ENCODE assay signal across 8 mouse cellular contexts in genomic region chr4:147959881-147960831, GRCm38 (mm10). TPM values are rescaled to one million over a fixed set of nuclear protein-coding genes. Genes with fewer than 3 reads are reported as not detected.
DNase-seq lines count a peak whose midpoint lies in the region; ATAC-seq and TF ChIP-seq lines count a peak whose summit lies in the region.

No protein-coding gene starts in this region.

- H3K27me3 ChIP-seq in C2C12 (ENCODE audit: control insufficient read depth, insufficient read depth, insufficient read length), result no peaks in the 10 kb centered on the region
- H3K27me3 ChIP-seq in heart, adult 2 months (ENCODE audit: control insufficient read depth, insufficient read depth, low read length), result no peaks in the 10 kb centered on the region

- H3K4me3 ChIP-seq in C2C12 (ENCODE audit: insufficient read depth, poor library complexity, severe bottlenecking), result no peak overlapping the region
- H3K4me3 ChIP-seq in heart, adult 2 months, result no peak overlapping the region
- H3K4me3 ChIP-seq in lung, adult 2 months (replicated peaks; ENCODE audit: extremely low read depth, low read depth, low read length), result no peak overlapping the region

- TF ChIP-seq POLR2A in heart, adult 2 months (IDR thresholded peaks at IDR 0.05; ENCODE audit: insufficient read depth, low read depth, low read length), result no peak
- no peak for TF ChIP-seq POLR2A in lung, adult 2 months (IDR thresholded peaks at IDR 0.05; ENCODE audit: borderline replicate concordance, extremely low read depth, low read depth, low read length)

- peak; percentile 76 for DNase-seq in MEL-GATA-1-ER (ENCODE audit: extremely low read depth, low read depth)
- DNase-seq in cerebellum, postnatal 14 days, result peak; percentile 78 to 88
- peak; percentile 61 to 68 for DNase-seq in heart, adult 2 months
- peak; percentile 55 to 82 for DNase-seq in kidney, adult 8-10 months
- DNase-seq in lung, adult 2 months, result peak; percentile 53
- DNase-seq in layer of hippocampus, adult 9-11 months, result no peak

- TF ChIP-seq CTCF in C2C12 (IDR thresholded peaks at IDR 0.05; ENCODE audit: control insufficient read depth, insufficient read depth, insufficient read length), result peak; percentile 25
- peak; percentile 82 for TF ChIP-seq CTCF in heart, adult 2 months (IDR thresholded peaks at IDR 0.05)
- peak; percentile 46; the same call in 1 of the 2 replicates for TF ChIP-seq CTCF in lung, adult 2 months (IDR thresholded peaks at IDR 0.05; ENCODE audit: insufficient read depth, low read length)

- no peak overlapping the region for H3ac ChIP-seq in C2C12 (ENCODE audit: control insufficient read depth, insufficient read length, low read depth)

- peaks cover 3% of the 10 kb centered on the region for H3K4me1 ChIP-seq in heart, adult 2 months (ENCODE audit: control insufficient read depth, insufficient read depth, low read length)
- no peaks in the 10 kb centered on the region for H3K4me1 ChIP-seq in lung, adult 2 months (ENCODE audit: control insufficient read depth, insufficient read depth, low read length)

- H3K36me3 ChIP-seq in C2C12 (ENCODE audit: control insufficient read depth, insufficient read depth), result no peaks in the 10 kb centered on the region
- H3K36me3 ChIP-seq in heart, adult 2 months (ENCODE audit: control insufficient read depth, insufficient read depth, low read length), result no peaks in the 10 kb centered on the region

- no peak overlapping the region for H3K9ac ChIP-seq in heart, adult 2 months (ENCODE audit: low read depth, low read length)

- H3K79me3 ChIP-seq in C2C12 (ENCODE audit: low read depth), result no peaks in the 10 kb centered on the region

- no peaks in the 10 kb centered on the region for H3K79me2 ChIP-seq in C2C12 (ENCODE audit: control insufficient read depth, insufficient read depth)
- no peaks in the 10 kb centered on the region for H3K79me2 ChIP-seq in heart, adult 2 months (replicated peaks; ENCODE audit: control insufficient read depth, insufficient read depth, low read length)

- TF ChIP-seq EP300 in heart, adult 2 months (IDR thresholded peaks at IDR 0.05; ENCODE audit: insufficient read depth, low read depth, low read length), result peak; percentile 81; the same call in 1 of the 2 replicates

- peak; percentile 58 for ATAC-seq in neutrophil, adult 5-6 weeks (ENCODE audit: extremely low read depth, insufficient number of reproducible peaks, low FRiP score, poor library complexity, severe bottlenecking)

- intact Hi-C loops in heart, adult 2 months (cut with DNase I), result loop anchor here (1.0 kb wide), 1 partner anchor 48 kb away; no protein-coding TSS in a partner anchor

- WGBS in heart, adult 2 months, result 27% methylated on average over 6 of the region's 6 CpGs
- WGBS in lung, adult 2 months, result 40% methylated on average over 6 of the region's 6 CpGs

- no peak overlapping the region for H3K27ac ChIP-seq in heart, adult 2 months

TF ChIP-seq in C2C12, 6 proteins besides CTCF, POLR2A, EP300 and RAD21:
- TF ChIP-seq CEBPB (IDR thresholded peaks at IDR 0.05; ENCODE audit: low read depth) (no peak), MAX (IDR thresholded peaks at IDR 0.05) (no peak), MYOD1 (IDR thresholded peaks at IDR 0.05; ENCODE audit: control insufficient read depth, insufficient read length, low read depth) (no peak), USF1 (IDR thresholded peaks at IDR 0.05; ENCODE audit: low read depth) (no peak), MYOG (IDR thresholded peaks at IDR 0.05; ENCODE audit: control insufficient read depth, extremely low read depth, insufficient read length) (no peak), FOSL1 (IDR thresholded peaks at IDR 0.05; ENCODE audit: insufficient read depth, low read length, poor library complexity, severe bottlenecking) (no peak)

RNA-seq across cellular contexts. Expression of gene 2510039O18Rik, which starts 19.5 kb away (rescaled TPM):
- 46.5 TPM for polyA plus RNA-seq in C2C12 (2012; fragmentation: generic; extraction: Trizol)
- 10 to 100 TPM; 38.9 to 41.9 TPM for total RNA-seq in heart, adult 2 months (2021)
- polyA plus RNA-seq in heart, adult 2 months (2012; rRNA removed), result 41.2 and 42.3 TPM in 2 replicates
- polyA plus RNA-seq in lung, adult 2 months (2012; rRNA removed), result 84.1 and 97.5 TPM in 2 replicates
- 50.6 and 53.2 TPM in 2 replicates for total RNA-seq in neutrophil, adult 5-6 weeks (2017)

RNA-seq across cellular contexts. Expression of gene Plod1, which starts 23.6 kb away (rescaled TPM):
- polyA plus RNA-seq in C2C12 (2012; fragmentation: generic; extraction: Trizol), result 49.2 TPM
- total RNA-seq in heart, adult 2 months (2021), result 10 to 100 TPM; 62.4 to 65.8 TPM
- 88.6 and 123 TPM in 2 replicates for polyA plus RNA-seq in heart, adult 2 months (2012; rRNA removed)
- 45.0 and 62.2 TPM in 2 replicates for polyA plus RNA-seq in lung, adult 2 months (2012; rRNA removed)
- 15.5 and 15.7 TPM in 2 replicates for total RNA-seq in neutrophil, adult 5-6 weeks (2017)

RNA-seq across cellular contexts. Expression of gene Nppb, which starts 25.4 kb away (rescaled TPM):
- polyA plus RNA-seq in C2C12 (2012; fragmentation: generic; extraction: Trizol), result 1.2 TPM
- 100 to 1,000 TPM; 117 to 262 TPM for total RNA-seq in heart, adult 2 months (2021)
- polyA plus RNA-seq in heart, adult 2 months (2012; rRNA removed), result 204 and 212 TPM in 2 replicates
- polyA plus RNA-seq in lung, adult 2 months (2012; rRNA removed), result not detected in 2 replicates
- not detected in 2 replicates for total RNA-seq in neutrophil, adult 5-6 weeks (2017)

RNA-seq across cellular contexts. Expression of gene Nppa, which starts 40.4 kb away (rescaled TPM):
- not detected for polyA plus RNA-seq in C2C12 (2012; fragmentation: generic; extraction: Trizol)
- total RNA-seq in heart, adult 2 months (2021), result 1,000 to 10,000 TPM; 1,237 to 1,820 TPM
- polyA plus RNA-seq in heart, adult 2 months (2012; rRNA removed), result 4,085 and 4,474 TPM in 2 replicates
- 31.3 and 55.1 TPM in 2 replicates for polyA plus RNA-seq in lung, adult 2 months (2012; rRNA removed)
- total RNA-seq in neutrophil, adult 5-6 weeks (2017), result not detected in 2 replicates

RNA-seq across cellular contexts. Expression of gene Mfn2, which starts 55.7 kb away (rescaled TPM):
- polyA plus RNA-seq in C2C12 (2012; fragmentation: generic; extraction: Trizol), result 46.7 TPM
- total RNA-seq in heart, adult 2 months (2021), result 100 to 1,000 TPM; 626 to 697 TPM
- 395 and 619 TPM in 2 replicates for polyA plus RNA-seq in heart, adult 2 months (2012; rRNA removed)
- polyA plus RNA-seq in lung, adult 2 months (2012; rRNA removed), result 36.5 and 52.2 TPM in 2 replicates
- 22.2 and 28.7 TPM in 2 replicates for total RNA-seq in neutrophil, adult 5-6 weeks (2017)

Comparison
In these comparisons a context has a peak if more than half of its experiments do, and no peak if none do; other contexts are left out.
1. CTCF ChIP-seq: peak in every context shown above with its lines; median percentile 82 in heart, adult 2 months; 46 in lung, adult 2 months; 25 in C2C12.
2. RNA of gene Nppb, which starts 25.4 kb away (polyA plus RNA-seq): 204 to 212 TPM in heart, adult 2 months; 1.2 TPM in C2C12 (single experiment) and not detected in lung, adult 2 months; every median in the first group is over 10 times any median in the second.